Mouse (Mus musculus): ENCODE measurements around the gene Akap2.

DNA sequence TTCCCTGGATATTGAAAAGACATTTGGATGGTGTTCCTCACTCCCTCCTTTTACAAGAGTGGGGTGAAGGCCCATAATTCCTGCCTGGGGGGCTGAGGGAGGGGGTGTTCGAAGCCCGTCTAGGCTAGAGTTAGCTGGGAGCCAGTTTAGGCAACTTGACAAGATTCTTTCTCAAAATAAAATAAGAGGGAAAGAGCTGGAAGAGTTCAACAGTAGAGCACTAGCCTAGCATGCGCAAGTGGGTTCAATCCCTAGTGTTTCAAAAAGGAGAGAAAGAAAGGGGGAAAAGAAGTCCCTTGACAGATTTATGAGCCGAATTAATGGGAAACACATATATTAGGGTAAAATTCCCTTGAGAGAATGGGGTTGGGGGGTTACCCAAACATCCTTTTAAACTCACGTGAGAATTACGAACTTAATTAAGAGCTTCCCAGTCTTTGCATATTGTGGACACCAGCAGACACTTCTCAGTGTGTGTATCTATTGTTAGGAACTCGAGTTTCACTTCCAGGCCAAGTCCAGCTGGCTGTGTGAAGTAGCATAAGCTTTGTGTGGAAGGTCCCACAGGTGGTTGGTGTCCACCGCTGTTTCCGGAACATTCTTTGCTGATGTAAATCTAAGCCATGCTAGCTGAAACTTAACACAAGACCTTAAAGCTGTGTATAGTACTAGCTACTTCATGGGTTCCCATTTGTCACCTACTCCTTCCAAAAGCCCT, 145.0 kb downstream of the Akap2 start:
- no peak for TF ChIP-seq CTCF (IDR thresholded peaks at IDR 0.05; ENCODE audit: extremely low read depth, insufficient read depth, low read length)
- no peak for TF ChIP-seq POLR2A (IDR thresholded peaks at IDR 0.05; ENCODE audit: extremely low read depth, insufficient read depth, low read length)

Measured in cortical plate, adult 2 months (tissue).